Mouse (Mus musculus) urinary bladder, adult 18-20 months (tissue): ENCODE measurements around the gene Prame.
"Not testable (repeated sequence)": the region's sequence is repeated elsewhere in the genome, so short reads cannot be mapped to it uniquely, and the experiment has no call there.

Source experiments
- DNase-seq, 2 experiments: peaks; one replicate each; pipeline ENCODE4 v3.0.0; 2022; ENCODE audit warnings: low spot score in 2 of 2, mixed read lengths in 2 of 2

Gene Prame

DNA sequence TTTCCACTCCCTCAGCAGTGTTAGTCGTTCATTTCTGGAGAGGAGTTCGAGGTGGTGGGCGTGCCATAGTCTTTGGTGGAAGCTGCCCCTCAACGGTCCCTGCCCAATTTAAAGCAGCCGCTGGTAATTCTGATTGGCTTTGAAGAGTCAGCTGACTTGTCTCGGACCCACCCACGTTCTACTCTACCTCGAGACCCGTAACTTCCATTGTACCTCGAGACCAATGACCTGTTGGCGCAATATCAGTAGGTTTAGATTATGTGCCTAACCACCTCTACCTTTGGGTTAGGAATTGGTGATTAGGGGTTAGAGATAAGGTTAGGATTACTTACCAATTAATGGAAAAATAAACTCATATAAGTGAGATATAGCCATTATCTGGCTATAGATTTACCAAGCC lies at the start of gene Prame:
Gene Prame (minus strand): TSS at position 101 of the 400 bp plus-strand sequence.
- DNase-seq, result no peak

DNA sequence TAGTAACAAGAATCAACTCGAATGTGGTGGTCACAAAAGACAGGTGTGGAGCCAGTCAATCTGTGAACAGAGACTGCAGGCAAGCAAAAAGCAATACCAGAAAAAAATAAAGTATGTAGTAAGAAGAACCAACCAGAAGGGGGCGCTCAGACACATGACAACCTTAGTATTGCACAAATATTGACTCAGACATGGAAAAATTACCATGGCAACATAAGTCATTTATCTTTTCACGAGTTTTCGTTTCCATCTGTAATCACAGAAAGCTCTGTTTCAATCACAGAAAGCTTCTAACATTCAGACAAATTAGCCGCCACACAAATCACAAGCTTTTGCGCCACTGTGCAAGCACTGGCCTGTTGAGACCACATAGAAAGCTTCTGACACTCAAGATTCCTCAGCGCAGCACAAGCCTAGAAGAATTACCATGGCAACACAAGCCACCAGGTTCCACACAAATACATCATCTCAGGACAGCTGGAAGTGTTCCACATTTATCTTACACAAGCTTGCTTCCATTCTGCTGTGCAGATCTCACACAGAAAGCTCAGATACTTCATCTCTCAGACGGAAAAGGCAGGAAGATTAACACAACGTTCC lies 24.8 kb upstream of the Prame start:
- no peak for DNase-seq

DNA sequence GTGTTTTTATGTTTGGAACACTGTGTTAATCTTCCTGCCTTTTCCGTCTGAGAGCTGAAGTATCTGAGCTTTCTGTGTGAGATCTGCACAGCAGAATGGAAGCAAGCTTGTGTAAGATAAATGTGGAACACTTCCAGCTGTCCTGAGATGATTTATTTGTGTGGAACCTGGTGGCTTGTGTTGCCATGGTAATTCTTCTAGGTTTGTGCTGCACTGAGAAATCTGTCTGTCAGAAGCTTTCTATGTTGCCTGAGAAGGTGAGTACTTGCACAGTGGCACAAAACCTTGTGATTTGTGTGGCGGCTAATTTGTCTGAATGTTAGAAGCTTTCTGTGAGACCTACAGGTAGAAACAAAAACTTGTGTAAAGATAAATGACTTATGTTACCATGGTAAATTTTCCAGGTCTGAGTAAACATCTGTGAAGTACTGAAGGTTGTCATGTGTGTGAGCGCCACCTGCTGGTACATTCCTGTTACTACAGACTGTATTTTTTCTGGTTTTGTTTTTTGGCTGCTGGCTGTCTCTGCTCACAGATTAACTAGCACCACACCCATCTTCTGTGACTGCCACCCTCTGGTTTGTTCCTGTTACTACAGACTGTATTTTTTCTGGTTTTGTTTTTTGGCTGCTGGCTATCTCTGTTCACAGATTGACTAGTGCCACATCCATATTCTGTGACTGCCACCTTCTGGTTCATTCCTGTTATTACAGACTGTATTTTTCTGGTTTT lies 26.0 kb downstream of the Prame start:
- DNase-seq, result not testable (repeated sequence)

- DNase-seq, result no peak
These were observed 28.8 kb downstream of the Prame start, which contains the start of gene Nxf7 for GRCm38 (mm10) chrX:135598677-135599076. Gene Nxf7 (minus strand): TSS chrX:135598777.

GRCm38 (mm10) chrX:135598096-135598495 lies 29.4 kb downstream of the Prame start:
- DNase-seq, result no peak

DNA sequence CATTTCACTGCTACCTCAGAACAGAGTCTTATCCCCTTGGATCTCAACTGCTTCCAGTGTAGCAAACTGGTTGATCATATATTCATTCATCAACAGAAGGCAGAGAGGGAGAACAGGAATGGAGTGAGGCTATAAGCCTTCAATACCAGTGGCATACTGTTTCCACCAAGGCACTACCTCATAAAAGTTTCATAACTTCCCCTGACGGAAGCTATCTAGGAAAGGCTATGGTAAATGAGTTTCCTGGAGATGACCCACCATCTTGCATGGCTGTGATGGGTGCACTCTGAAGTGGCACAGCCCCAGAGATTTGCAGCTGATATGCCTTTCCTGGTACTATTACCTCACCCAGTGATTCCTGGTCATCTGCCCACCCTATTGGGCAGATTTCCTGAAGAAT lies 51.1 kb downstream of the Prame start:
- no peak for DNase-seq

GRCm38 (mm10) chrX:135574958-135575628 lies 52.4 kb downstream of the Prame start:
- not testable (repeated sequence) for DNase-seq

- DNase-seq, result peak in 1 of 2 experiments; percentile 8
These were observed 53.1 kb downstream of the Prame start for GRCm38 (mm10) chrX:135574261-135574957.

DNA sequence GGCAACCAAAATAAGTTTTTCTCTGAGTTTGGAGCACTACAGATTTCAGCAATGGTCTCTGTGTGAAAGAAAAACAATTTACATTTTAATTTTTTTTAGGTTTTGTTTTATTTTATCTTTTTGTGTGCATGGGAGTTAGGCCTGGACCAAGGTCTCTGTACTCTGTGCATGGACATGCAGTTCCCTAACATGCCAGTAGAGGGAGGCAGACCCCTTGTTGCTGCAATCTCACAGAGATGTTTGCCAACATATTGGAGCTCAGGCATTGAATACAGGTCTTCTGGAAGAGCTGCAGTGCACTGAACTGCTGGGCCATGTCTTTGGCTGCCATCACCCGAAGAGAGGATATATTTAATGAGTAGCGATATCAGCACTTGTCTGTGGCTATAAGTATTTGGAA lies 58.0 kb downstream of the Prame start:
- DNase-seq, result peak in 1 of 2 experiments; percentile 16

GRCm38 (mm10) chrX:135564934-135565333 lies 62.6 kb downstream of the Prame start:
- not testable (repeated sequence) for DNase-seq
